Mouse (Mus musculus) layer of hippocampus, postnatal 10 days (tissue): Measurements from ENCODE around the gene Ppp1r15b. TPM values are rescaled to one million over a fixed set of nuclear protein-coding genes. Genes with fewer than 3 reads are reported as not detected.

ENCODE experiments used
- DNase-seq, 2 experiments: peaks; one replicate each; pipeline ENCODE4 v3.0.0; 2021; ENCODE audit warnings: low spot score in 2 of 2
- total RNA-seq, 2 experiments: library from RNA; stranded (reverse); gene quantifications; 2 replicates each; pipeline ENCODE4 v1.2.3; 2021

The Ppp1r15b gene
- total RNA-seq, 2 experiments from 2014 or later = 44.5 to 45.0 TPM

GRCm38 (mm10) chr1:133119931-133120712, 10.8 kb upstream of the Ppp1r15b start:
- no peak for DNase-seq

GRCm38 (mm10) chr1:133121246-133121645, 9.7 kb upstream of the Ppp1r15b start:
- no peak for DNase-seq

GRCm38 (mm10) chr1:133124137-133124536, 6.8 kb upstream of the Ppp1r15b start:
- DNase-seq = no peak

- no peak for DNase-seq
These were observed 5.1 kb upstream of the Ppp1r15b start for GRCm38 (mm10) chr1:133125640-133126364.

GRCm38 (mm10) chr1:133126365-133126740, 4.6 kb upstream of the Ppp1r15b start:
- DNase-seq = no peak

- DNase-seq = no peak
These were observed 3.6 kb upstream of the Ppp1r15b start for GRCm38 (mm10) chr1:133127328-133127727.

- peak in 1 of 2 experiments; percentile 31 for DNase-seq
These were observed 1.3 kb upstream of the Ppp1r15b start for GRCm38 (mm10) chr1:133129471-133130221.

GRCm38 (mm10) chr1:133131561-133131905, 590 bp downstream of the Ppp1r15b start:
- DNase-seq = no peak

- peak in 1 of 2 experiments; percentile 25 for DNase-seq
These were observed 993 bp downstream of the Ppp1r15b start for GRCm38 (mm10) chr1:133131936-133132335.

GRCm38 (mm10) chr1:133132388-133133326, 1.7 kb downstream of the Ppp1r15b start:
- no peak for DNase-seq

GRCm38 (mm10) chr1:133133425-133133824, 2.5 kb downstream of the Ppp1r15b start:
- no peak for DNase-seq

GRCm38 (mm10) chr1:133134071-133134470, 3.1 kb downstream of the Ppp1r15b start:
- DNase-seq = no peak

- no peak for DNase-seq
These were observed 3.9 kb downstream of the Ppp1r15b start for GRCm38 (mm10) chr1:133134881-133135280.

GRCm38 (mm10) chr1:133135808-133136207, 4.9 kb downstream of the Ppp1r15b start:
- no peak for DNase-seq

GRCm38 (mm10) chr1:133138401-133138800, 7.5 kb downstream of the Ppp1r15b start:
- no peak for DNase-seq

GRCm38 (mm10) chr1:133146014-133147009, 15.4 kb downstream of the Ppp1r15b start:
- DNase-seq = peak in 1 of 2 experiments; percentile 58

- no peak for DNase-seq
These were observed 16.4 kb downstream of the Ppp1r15b start for GRCm38 (mm10) chr1:133147324-133147723.

GRCm38 (mm10) chr1:133148122-133148521, 17.2 kb downstream of the Ppp1r15b start:
- no peak for DNase-seq

GRCm38 (mm10) chr1:133150556-133150955, 19.6 kb downstream of the Ppp1r15b start:
- no peak for DNase-seq
